Comparison of ENCODE assay signal across 25 mouse cellular contexts in genomic region chr12:12147088-12147687, GRCm38 (mm10).
DNase-seq lines count a peak whose midpoint lies in the region; ATAC-seq and TF ChIP-seq lines count a peak whose summit lies in the region.
"Had no signal": no experiment of that assay in that cellular context is flagged by ENCODE, and none has a peak within 500 bp of the region (broad histone marks: within the 10 kb centered on the region; RNA-seq: fewer than 3 reads in every experiment).

No protein-coding gene starts in this region.

- H3K4me1 ChIP-seq in midbrain, postnatal 0 days (ENCODE audit: insufficient read depth, low read length), result no peaks in the 10 kb centered on the region
- H3K4me1 ChIP-seq: embryonic facial prominence, embryonic 10.5 days; embryonic facial prominence, embryonic 15.5 days; heart, embryonic 12.5 days; kidney, embryonic 15.5 days; limb, embryonic 13.5 days; lung, embryonic 15.5 days; neural tube, embryonic 13.5 days had no signal

- ATAC-seq in frontal cortex, adult (ENCODE audit: low TSS enrichment), result peak; percentile 42
- ATAC-seq in midbrain, postnatal 0 days (ENCODE audit: low FRiP score), result peak; percentile 55
- ATAC-seq: activated CD4-positive, CD25-positive, alpha-beta regulatory T cell, adult 4 months had no signal

- DNase-seq in frontal cortex, postnatal 25 days (ENCODE audit: low spot score in 2 of 2), result no peak
- DNase-seq in left cerebral cortex, postnatal 14 days (ENCODE audit: low spot score in 2 of 2), result peak; percentile 12 to 33
- DNase-seq in left cerebral cortex, postnatal 4 days, result no peak
- peak; percentile 63 for DNase-seq in brain, adult 2 months (ENCODE audit: low read depth, low spot score)
- DNase-seq in midbrain, postnatal 0 days (ENCODE audit: low spot score), result peak; percentile 33
- DNase-seq: adrenal gland, adult 2 months; adrenal gland, postnatal 36 days; cerebellum, adult 8-10 months; cerebellum, postnatal 25 days; heart, adult 2 months; heart, postnatal 4 days; kidney, adult 18-20 months; kidney, postnatal 25 days; lung, postnatal 36 days; thymus, postnatal 4 days had no signal

- H3K4me2 ChIP-seq in midbrain, postnatal 0 days (ENCODE audit: low read depth, low read length, poor library complexity, severe bottlenecking), result no peak overlapping the region
- H3K4me2 ChIP-seq: embryonic facial prominence, embryonic 15.5 days; heart, embryonic 12.5 days; kidney, embryonic 15.5 days; limb, embryonic 13.5 days; liver, embryonic 11.5 days; lung, embryonic 15.5 days; neural tube, embryonic 13.5 days had no signal

- TF ChIP-seq CTCF in midbrain, postnatal 0 days (IDR thresholded peaks at IDR 0.05), result no peak

- H3K27me3 ChIP-seq in midbrain, postnatal 0 days (ENCODE audit: insufficient read depth, low read length), result no peaks in the 10 kb centered on the region
- H3K27me3 ChIP-seq: embryonic facial prominence, embryonic 15.5 days; heart, embryonic 12.5 days; kidney, embryonic 15.5 days; limb, embryonic 13.5 days; lung, embryonic 15.5 days; neural tube, embryonic 13.5 days had no signal

- WGBS in midbrain, postnatal 0 days, result 55% methylated on average over 6 of the region's 6 CpGs

- H3K4me3 ChIP-seq in midbrain, postnatal 0 days (ENCODE audit: low read depth, low read length), result no peak overlapping the region
- H3K4me3 ChIP-seq: embryonic facial prominence, embryonic 10.5 days; embryonic facial prominence, embryonic 15.5 days; heart, adult 2 months; heart, embryonic 12.5 days; kidney, embryonic 15.5 days; limb, embryonic 13.5 days; lung, embryonic 15.5 days; neural tube, embryonic 13.5 days had no signal

- intact Hi-C loops in left cerebral cortex, postnatal 14 days (cut with DNase I), result loop anchor here (5.0 to 10.0 kb wide), 2 partner anchors 710 to 802 kb away; partner anchors contain the start of gene Vsnl1
- intact Hi-C loops in left cerebral cortex, postnatal 4 days (cut with DNase I), result loop anchor here (2.0 to 10.0 kb wide), 3 partner anchors 712 to 832 kb away; partner anchors contain the start of gene Vsnl1

- H3K9me3 ChIP-seq in midbrain, postnatal 0 days (ENCODE audit: low read length), result no peaks in the 10 kb centered on the region
- H3K9me3 ChIP-seq: embryonic facial prominence, embryonic 10.5 days; embryonic facial prominence, embryonic 15.5 days; heart, embryonic 12.5 days; kidney, embryonic 15.5 days; limb, embryonic 13.5 days; lung, embryonic 15.5 days; neural tube, embryonic 13.5 days had no signal

- no peak overlapping the region for H3K9ac ChIP-seq in midbrain, postnatal 0 days (replicated peaks; ENCODE audit: low read length, poor library complexity, severe bottlenecking)
- H3K9ac ChIP-seq: embryonic facial prominence, embryonic 15.5 days; heart, embryonic 12.5 days; kidney, embryonic 15.5 days; limb, embryonic 13.5 days; lung, embryonic 15.5 days; neural tube, embryonic 13.5 days had no signal

- no peak overlapping the region for H3K27ac ChIP-seq in midbrain, postnatal 0 days (ENCODE audit: low read depth, low read length)
- H3K27ac ChIP-seq: embryonic facial prominence, embryonic 10.5 days; embryonic facial prominence, embryonic 15.5 days; heart, adult 2 months; kidney, embryonic 15.5 days; limb, embryonic 13.5 days; lung, embryonic 15.5 days; neural tube, embryonic 13.5 days had no signal

- no peaks in the 10 kb centered on the region for H3K36me3 ChIP-seq in midbrain, postnatal 0 days (ENCODE audit: insufficient read depth, low read length)
- H3K36me3 ChIP-seq: embryonic facial prominence, embryonic 10.5 days; embryonic facial prominence, embryonic 15.5 days; heart, embryonic 12.5 days; kidney, embryonic 15.5 days; limb, embryonic 13.5 days; lung, embryonic 15.5 days; neural tube, embryonic 13.5 days had no signal

Comparison
In these comparisons a context has a peak if more than half of its experiments do, and no peak if none do; other contexts are left out.
1. DNase-seq: peak in left cerebral cortex, postnatal 14 days (2 of 2), brain, adult 2 months (single experiment) and midbrain, postnatal 0 days (single experiment); none in frontal cortex, postnatal 25 days (0 of 2) and left cerebral cortex, postnatal 4 days (single experiment).